Mouse (Mus musculus) gastrocnemius, adult 18-20 months (tissue): ENCODE results near the gene Zc4h2. TPM values are rescaled to one million over a fixed set of nuclear protein-coding genes. Genes with fewer than 3 reads are reported as not detected.

Experiments used
- DNase-seq: peaks from one replicate; pipeline ENCODE4 v3.0.0; 2021; ENCODE audit warnings: low spot score
- long read RNA-seq, 2 experiments: library from polyadenylated mRNA; stranded (forward); transcript quantifications; one replicate each; pipeline ENCODE4 v2.0.0; 2021
- total RNA-seq, 2 experiments: library from RNA; stranded (reverse); gene quantifications; 2 replicates each; pipeline ENCODE4 v1.2.3; 2021

The Zc4h2 gene
- 1 to 10 TPM in 1 of 2 experiments, under 1 TPM in 1; 0.88 to 1.1 TPM for total RNA-seq
- long read RNA-seq, experiment 1, partial matches to known transcripts = 0 of 2 reads
- long read RNA-seq, experiment 1, other reads (novel, unspliced or antisense) = 0 of 2 reads
- long read RNA-seq, experiment 2 = 0 reads

- peak; percentile 79 for DNase-seq
These were observed at the start of gene Zc4h2 for GRCm38 (mm10) chrX:95657804-95658599. Gene Zc4h2, minus strand, starts transcription at chrX:95658509.

- DNase-seq = no peak
These were observed 28.8 kb upstream of the Zc4h2 start for GRCm38 (mm10) chrX:95687119-95687518.

- DNase-seq = no peak
These were observed 23.9 kb upstream of the Zc4h2 start for GRCm38 (mm10) chrX:95682206-95682605.

- no peak for DNase-seq
These were observed 333 bp upstream of the Zc4h2 start for GRCm38 (mm10) chrX:95658600-95659084.

- DNase-seq = no peak
These were observed 57.7 kb downstream of the Zc4h2 start for GRCm38 (mm10) chrX:95600609-95601008.

Other genes starting within 250 kb of the Zc4h2 start
- gene Amer1, start 213.6 kb downstream of the Zc4h2 start, total RNA-seq = 1 to 10 TPM; 3.3 to 3.9 TPM
- gene Asb12, start 100.5 kb downstream of the Zc4h2 start, total RNA-seq = 10 to 100 TPM; 51.7 to 59.7 TPM
- not detected for gene Pfn5, start 100.4 kb downstream of the Zc4h2 start, total RNA-seq
- gene Zc3h12b, start 53.2 kb upstream of the Zc4h2 start, total RNA-seq = under 1 TPM; 0.27 to 0.28 TPM